Mouse (Mus musculus) thymus, adult 2 months (tissue): ENCODE data around the gene Stoml1.

ENCODE experiments used
- CTCF ChIP-seq: fragments of 200-500 bp; IDR thresholded peaks from 2 replicates; pipeline ENCODE4 v1.5.1; 2012; ENCODE audit warnings: mild to moderate bottlenecking, control low read depth, low read length, moderate library complexity, borderline replicate concordance; ENCODE audit not compliant: control insufficient read depth, poor library complexity, insufficient read depth; ENCODE audit errors: extremely low read depth
- POLR2A ChIP-seq: fragments of 200-500 bp; IDR thresholded peaks from 2 replicates; pipeline ENCODE4 v1.6.1; 2012; ENCODE audit warnings: mild to moderate bottlenecking, low read length, control low read depth, moderate library complexity; ENCODE audit not compliant: control insufficient read depth, poor library complexity, insufficient read depth; ENCODE audit errors: extremely low read depth

DNA sequence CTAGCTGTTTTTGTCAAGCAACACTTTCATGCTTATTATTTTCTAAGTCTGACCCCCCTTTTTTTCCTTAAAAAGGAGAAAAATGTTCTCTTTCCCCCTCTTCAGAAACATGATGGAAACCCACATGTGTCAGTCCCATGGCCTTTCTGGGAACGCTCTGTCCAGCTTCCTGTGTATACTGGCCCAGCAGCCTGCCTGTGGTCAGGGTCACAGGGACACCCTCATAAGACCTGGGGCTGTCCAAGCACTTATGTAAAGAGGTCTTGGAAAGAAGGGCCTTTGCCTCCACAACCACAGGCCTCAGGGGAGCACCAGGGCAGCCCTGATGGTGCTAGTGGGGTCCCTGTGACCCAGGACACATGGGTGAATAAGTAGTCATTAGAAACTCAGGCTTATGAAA lies 36.1 kb downstream of the Stoml1 start:
- TF ChIP-seq CTCF (no peak), POLR2A (no peak)
